Mouse (Mus musculus) spleen, adult 2 months (tissue): ENCODE measurements around the gene Mthfd1.

Source experiments
- CTCF ChIP-seq: fragments of 200-500 bp; IDR thresholded peaks from 2 replicates; pipeline ENCODE4 v1.5.1; 2011; ENCODE audit warnings: mild to moderate bottlenecking, inconsistent platforms; ENCODE audit not compliant: insufficient read depth, insufficient read length, insufficient replicate concordance; ENCODE audit errors: extremely low read depth
- POLR2A ChIP-seq: fragments of 200-500 bp; IDR thresholded peaks from 2 replicates; pipeline ENCODE4 v1.6.1; 2011; ENCODE audit warnings: low read depth, low read length, inconsistent platforms

- TF ChIP-seq CTCF, result no peak
- no peak for TF ChIP-seq POLR2A
These were observed 73.7 kb downstream of the Mthfd1 start for GRCm38 (mm10) chr12:76328567-76329354.
